Mouse (Mus musculus): ENCODE measurements around the gene Nr4a1.

The Nr4a1 gene

GRCm38 (mm10) chr15:101316913-101317813 is 63.1 kb downstream of the Nr4a1 start:
- DNase-seq (ENCODE audit: low read depth, low spot score), result no peak
- Histone ChIP-seq H3K36me3 (ENCODE audit: control insufficient read depth, insufficient read depth, low read length, poor library complexity, severe bottlenecking) (no peaks in the 10 kb centered on the region), H3K27me3 (ENCODE audit: control insufficient read depth, insufficient read depth, low read length, poor library complexity, severe bottlenecking) (no peaks in the 10 kb centered on the region)

GRCm38 (mm10) chr15:101317814-101318500 is 63.9 kb downstream of the Nr4a1 start:
- DNase-seq (ENCODE audit: low read depth, low spot score), result peak; percentile 29
- no peaks in the 10 kb centered on the region for H3K36me3 ChIP-seq (ENCODE audit: control insufficient read depth, insufficient read depth, low read length, poor library complexity, severe bottlenecking)
- no peaks in the 10 kb centered on the region for H3K27me3 ChIP-seq (ENCODE audit: control insufficient read depth, insufficient read depth, low read length, poor library complexity, severe bottlenecking)

GRCm38 (mm10) chr15:101318889-101319765 is 65.1 kb downstream of the Nr4a1 start:
- peak; percentile 62 for DNase-seq (ENCODE audit: low read depth, low spot score)
- no peaks in the 10 kb centered on the region for H3K27me3 ChIP-seq (ENCODE audit: control insufficient read depth, insufficient read depth, low read length, poor library complexity, severe bottlenecking)

GRCm38 (mm10) chr15:101320010-101320617 is 66.0 kb downstream of the Nr4a1 start:
- Histone ChIP-seq H3K36me3 (ENCODE audit: control insufficient read depth, insufficient read depth, low read length, poor library complexity, severe bottlenecking) (no peaks in the 10 kb centered on the region), H3K27me3 (ENCODE audit: control insufficient read depth, insufficient read depth, low read length, poor library complexity, severe bottlenecking) (no peaks in the 10 kb centered on the region)
- no peak for DNase-seq (ENCODE audit: low read depth, low spot score)

More at GRCm38 (mm10) chr15:101318889-101319765, 65.1 kb downstream of the Nr4a1 start:
- H3K36me3 ChIP-seq (ENCODE audit: control insufficient read depth, insufficient read depth, low read length, poor library complexity, severe bottlenecking), result no peaks in the 10 kb centered on the region

GRCm38 (mm10) chr15:101320618-101321041 is 66.6 kb downstream of the Nr4a1 start:
- Histone ChIP-seq H3K27me3 (ENCODE audit: control insufficient read depth, insufficient read depth, low read length, poor library complexity, severe bottlenecking) (no peaks in the 10 kb centered on the region), H3K36me3 (ENCODE audit: control insufficient read depth, insufficient read depth, low read length, poor library complexity, severe bottlenecking) (no peaks in the 10 kb centered on the region)
- DNase-seq (ENCODE audit: low read depth, low spot score), result no peak

- H3K36me3 ChIP-seq (ENCODE audit: control insufficient read depth, insufficient read depth, low read length, poor library complexity, severe bottlenecking), result no peaks in the 10 kb centered on the region
- DNase-seq (ENCODE audit: low read depth, low spot score), result no peak
- no peaks in the 10 kb centered on the region for H3K27me3 ChIP-seq (ENCODE audit: control insufficient read depth, insufficient read depth, low read length, poor library complexity, severe bottlenecking)
Measured at GRCm38 (mm10) chr15:101321126-101321525, 67.1 kb downstream of the Nr4a1 start.

GRCm38 (mm10) chr15:101322106-101322505 is 68.0 kb downstream of the Nr4a1 start:
- Histone ChIP-seq H3K27me3 (ENCODE audit: control insufficient read depth, insufficient read depth, low read length, poor library complexity, severe bottlenecking) (no peaks in the 10 kb centered on the region), H3K36me3 (ENCODE audit: control insufficient read depth, insufficient read depth, low read length, poor library complexity, severe bottlenecking) (no peaks in the 10 kb centered on the region)
- DNase-seq (ENCODE audit: low read depth, low spot score), result no peak

GRCm38 (mm10) chr15:101322640-101323039 is 68.6 kb downstream of the Nr4a1 start:
- DNase-seq (ENCODE audit: low read depth, low spot score), result no peak
- H3K27me3 ChIP-seq (ENCODE audit: control insufficient read depth, insufficient read depth, low read length, poor library complexity, severe bottlenecking), result no peaks in the 10 kb centered on the region

GRCm38 (mm10) chr15:101323511-101323910 is 69.4 kb downstream of the Nr4a1 start:
- no peak for DNase-seq (ENCODE audit: low read depth, low spot score)

More at GRCm38 (mm10) chr15:101322640-101323039, 68.6 kb downstream of the Nr4a1 start:
- H3K36me3 ChIP-seq (ENCODE audit: control insufficient read depth, insufficient read depth, low read length, poor library complexity, severe bottlenecking), result no peaks in the 10 kb centered on the region

More at GRCm38 (mm10) chr15:101323511-101323910, 69.4 kb downstream of the Nr4a1 start:
- Histone ChIP-seq H3K27me3 (ENCODE audit: control insufficient read depth, insufficient read depth, low read length, poor library complexity, severe bottlenecking) (no peaks in the 10 kb centered on the region), H3K36me3 (ENCODE audit: control insufficient read depth, insufficient read depth, low read length, poor library complexity, severe bottlenecking) (no peaks in the 10 kb centered on the region)
